Mouse (Mus musculus) forebrain, embryonic 11.5 days (tissue): Measurements from ENCODE around the gene Fkbp15. TPM values are rescaled to one million over a fixed set of nuclear protein-coding genes. Genes with fewer than 3 reads are reported as not detected.

ENCODE experiments used
- ATAC-seq: fragments of 200-750 bp; cut with Nextera tagmentation; replicated peaks from 2 replicates; pipeline ENCODE4 v1.8.0; 2017; ENCODE audit warnings: moderate TSS enrichment; ENCODE audit not compliant: low FRiP score
- DNase-seq: peaks from one replicate; pipeline ENCODE4 v3.0.0-alpha.2; 2017; ENCODE audit warnings: low spot score
- H3K27ac ChIP-seq: fragments of 300-500 bp; sonication (generic); 2 replicates; pipeline ENCODE4 v1.5.1; 2014; ENCODE audit warnings: low read depth, low read length
- H3K27me3 ChIP-seq: fragments of 300-500 bp; sonication (generic); 2 replicates; pipeline ENCODE4 v1.6.1; 2014; ENCODE audit warnings: mild to moderate bottlenecking, low read length, mixed read lengths; ENCODE audit not compliant: control insufficient read depth, insufficient read depth
- H3K36me3 ChIP-seq: fragments of 300-500 bp; sonication (generic); 2 replicates; pipeline ENCODE4 v1.6.1; 2014; ENCODE audit warnings: mild to moderate bottlenecking, low read length, moderate library complexity, mixed read lengths; ENCODE audit not compliant: control insufficient read depth, insufficient read depth
- H3K4me1 ChIP-seq: fragments of 300-500 bp; sonication (generic); replicated peaks from 2 replicates; pipeline ENCODE4 v1.6.1; 2014; ENCODE audit warnings: low read length, mixed read lengths; ENCODE audit not compliant: control insufficient read depth, insufficient read depth
- H3K4me2 ChIP-seq: fragments of 300-500 bp; sonication (generic); 2 replicates; pipeline ENCODE4 v1.6.1; 2014; ENCODE audit warnings: low read depth, mild to moderate bottlenecking, low read length, moderate library complexity, mixed read lengths; ENCODE audit not compliant: severe bottlenecking
- H3K4me3 ChIP-seq: fragments of 300-500 bp; sonication (generic); 2 replicates; pipeline ENCODE4 v1.5.1; 2014; ENCODE audit warnings: low read depth, low read length
- H3K9ac ChIP-seq: fragments of 300-500 bp; sonication (generic); 2 replicates; pipeline ENCODE4 v1.6.1; 2014; ENCODE audit warnings: low read length
- H3K9me3 ChIP-seq: fragments of 300-500 bp; sonication (generic); 2 replicates; pipeline ENCODE4 v1.6.1; 2016; ENCODE audit warnings: low read length, mixed read lengths; ENCODE audit not compliant: control insufficient read depth
- WGBS: fragments of 180-500 bp; shearing (Covaris S2); extraction: QIAGEN DNeasy Blood & Tissue Kit; methylation state at CpG from one replicate; pipeline ENCODE4 v1.1.7; 2014; 5-methylcytosine and 5-hydroxymethylcytosine counted together
- polyA plus RNA-seq: library from polyadenylated mRNA; unstranded; fragments of >200 nt; fragmentation: Nextera tagmentation; extraction: Ambion mirVana; gene quantifications from 2 replicates; pipeline ENCODE4 v1.2.1, GENCODE M21; 2014

Gene Fkbp15
- polyA plus RNA-seq, 1 experiment from 2014 or later = 23.4 TPM

DNA sequence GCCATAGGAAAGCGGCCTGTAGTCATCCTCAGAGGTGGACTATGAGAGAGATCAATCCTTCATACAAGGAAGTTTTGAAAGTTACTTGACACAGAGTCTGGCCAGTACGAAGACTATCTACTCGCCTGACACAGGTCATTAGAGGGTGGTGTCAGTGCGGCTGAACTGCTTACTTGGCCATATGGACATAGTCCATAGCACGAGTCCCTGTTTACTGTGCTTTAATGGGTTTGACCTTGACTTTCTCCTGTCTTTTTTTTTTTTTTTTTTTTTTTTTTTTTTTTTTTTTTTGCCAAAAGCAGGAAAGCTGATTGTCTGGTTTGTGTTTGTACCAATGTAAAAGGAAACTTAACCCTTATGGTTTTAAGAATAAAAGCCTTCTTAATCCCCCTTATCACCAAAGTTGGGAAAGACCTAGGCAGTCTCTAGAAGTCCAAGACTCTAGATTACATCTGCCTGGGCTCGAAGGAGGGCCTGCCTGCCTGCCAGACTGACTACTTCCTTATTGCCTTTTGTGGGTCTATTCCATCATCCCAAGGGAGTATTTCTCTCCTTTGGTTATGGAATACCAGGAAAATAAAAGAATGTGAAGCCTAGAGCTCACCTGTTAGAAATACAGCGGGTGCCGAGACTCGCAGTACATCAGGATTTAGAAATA lies 19.5 kb upstream of the Fkbp15 start:
- no peak overlapping the region for H3K4me2 ChIP-seq

DNA sequence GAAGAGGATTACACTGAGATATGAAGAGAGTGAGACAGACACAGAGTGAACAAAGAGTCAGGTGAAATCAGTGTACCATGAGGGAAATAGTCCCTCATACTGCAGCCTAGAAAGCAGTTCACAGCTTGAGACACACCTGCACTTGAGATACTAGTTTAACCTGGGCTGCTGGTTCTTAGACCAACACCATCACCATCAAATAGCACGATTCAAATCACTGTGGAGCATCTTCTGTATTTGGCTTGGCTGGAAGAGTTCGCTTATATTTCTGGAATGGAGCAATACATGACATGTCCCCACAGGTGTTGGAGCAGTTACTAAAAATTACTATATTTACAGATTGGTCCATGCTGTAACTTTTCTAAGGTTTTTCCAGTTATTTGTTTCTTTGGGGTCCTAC lies 15.8 kb upstream of the Fkbp15 start:
- Histone ChIP-seq H3K27me3 (no peaks in the 10 kb centered on the region), H3K9ac (no peak overlapping the region), H3K9me3 (no peaks in the 10 kb centered on the region), H3K4me2 (no peak overlapping the region), H3K4me1 (no peaks in the 10 kb centered on the region; the same call in 1 of the 2 replicates), H3K27ac (no peak overlapping the region), H3K36me3 (no peaks in the 10 kb centered on the region), H3K4me3 (no peak overlapping the region)
- DNase-seq (no peak), ATAC-seq (no peak)
- 90% methylated on average over 2 of the region's 2 CpGs for WGBS

More for the DNA sequence above, 19.5 kb upstream of the Fkbp15 start:
- no peak for ATAC-seq
- Histone ChIP-seq H3K27me3 (no peaks in the 10 kb centered on the region), H3K4me1 (no peaks in the 10 kb centered on the region; the same call in 1 of the 2 replicates), H3K27ac (no peak overlapping the region), H3K9me3 (no peaks in the 10 kb centered on the region), H3K36me3 (no peaks in the 10 kb centered on the region), H3K4me3 (no peak overlapping the region), H3K9ac (no peak overlapping the region)
- DNase-seq = no peak
- 92% methylated on average over 9 of the region's 9 CpGs for WGBS

DNA sequence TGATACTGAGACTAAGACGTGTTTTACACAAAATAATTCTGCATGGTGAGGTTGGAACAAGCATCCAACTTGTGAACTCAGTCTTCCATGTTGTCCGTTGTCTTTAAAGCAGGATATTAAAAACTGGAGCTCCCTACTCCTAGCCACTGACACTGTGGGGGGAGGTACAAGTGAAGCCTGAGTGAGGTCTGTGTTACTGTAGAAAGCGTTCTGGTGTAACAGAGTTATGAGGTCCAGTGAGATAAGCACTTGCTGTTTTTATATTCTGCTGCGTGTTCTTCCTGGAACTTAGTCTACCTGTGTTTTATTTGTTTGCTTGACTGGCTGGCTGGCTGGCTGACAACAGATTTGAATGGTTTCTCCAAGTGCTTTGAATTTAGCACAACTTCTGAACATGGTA lies 14.0 kb upstream of the Fkbp15 start:
- no peaks in the 10 kb centered on the region for H3K9me3 ChIP-seq
- no peak overlapping the region for H3K4me2 ChIP-seq
- H3K9ac ChIP-seq = no peak overlapping the region
- H3K27me3 ChIP-seq = no peaks in the 10 kb centered on the region
- H3K4me1 ChIP-seq = no peaks in the 10 kb centered on the region; the same call in 1 of the 2 replicates
- H3K4me3 ChIP-seq = no peak overlapping the region
- H3K36me3 ChIP-seq = no peaks in the 10 kb centered on the region
- no peak for ATAC-seq
- no peak overlapping the region for H3K27ac ChIP-seq
- no peak for DNase-seq
- 89% methylated on average over 4 of the region's 4 CpGs for WGBS

DNA sequence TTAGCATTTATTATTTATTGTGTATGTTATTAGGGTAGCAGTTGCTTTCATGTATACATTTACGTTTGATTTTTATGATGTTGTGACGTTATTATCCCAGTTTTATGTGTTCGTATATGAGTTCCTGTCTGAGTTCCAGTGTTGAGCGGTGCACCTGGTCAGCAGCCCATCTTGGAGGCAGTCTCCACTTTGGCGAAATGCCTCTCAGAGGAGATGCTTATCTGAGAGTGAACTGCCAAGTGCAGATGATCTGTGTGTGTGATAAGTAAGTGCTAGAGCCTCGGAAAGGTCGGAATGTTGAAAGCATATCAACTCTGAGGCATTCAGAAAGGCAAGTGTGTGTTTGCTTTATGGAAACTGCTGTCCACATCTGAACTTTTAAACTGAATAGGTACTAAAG lies 13.3 kb upstream of the Fkbp15 start:
- H3K27me3 ChIP-seq = no peaks in the 10 kb centered on the region
- no peaks in the 10 kb centered on the region for H3K36me3 ChIP-seq
- no peaks in the 10 kb centered on the region; the same call in 1 of the 2 replicates for H3K4me1 ChIP-seq
- ATAC-seq (no peak), DNase-seq (no peak)
- H3K4me2 ChIP-seq = no peak overlapping the region
- H3K9ac ChIP-seq = no peak overlapping the region
- H3K4me3 ChIP-seq = no peak overlapping the region
- no peak overlapping the region for H3K27ac ChIP-seq
- no peaks in the 10 kb centered on the region for H3K9me3 ChIP-seq
- WGBS = 91% methylated on average over 7 of the region's 7 CpGs

DNA sequence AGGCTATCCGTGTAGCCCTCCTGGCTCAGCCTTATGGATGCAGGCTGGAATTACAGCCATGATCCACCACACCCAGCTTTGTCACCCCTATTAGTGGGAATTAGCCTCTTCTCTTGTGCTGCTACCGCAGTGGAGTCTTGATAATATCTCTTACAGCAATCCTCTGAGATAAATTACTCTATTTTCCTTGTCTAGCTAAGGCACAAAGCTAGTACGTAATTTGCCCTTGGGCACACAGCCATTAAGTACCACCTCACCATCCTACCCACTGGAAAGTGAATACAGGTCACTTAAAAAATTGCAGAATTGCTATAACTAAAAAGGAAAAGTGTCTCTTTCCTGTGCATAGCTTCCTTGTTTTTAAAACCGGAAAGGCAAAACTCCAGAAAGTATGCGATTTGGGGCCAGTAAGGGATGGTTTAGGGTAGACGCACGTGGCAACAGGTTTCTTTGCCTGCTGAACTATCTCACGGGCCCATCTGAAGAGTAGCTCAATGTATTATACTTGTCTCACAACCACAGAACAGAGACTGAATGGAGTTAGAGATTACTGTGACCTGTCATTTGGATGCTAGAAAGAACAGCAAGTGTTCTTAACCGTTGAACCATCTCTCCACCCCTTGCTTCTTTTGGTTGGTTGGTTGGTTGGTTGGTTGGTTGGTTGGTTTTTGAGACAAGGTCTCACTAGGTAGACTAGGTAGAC lies 12.6 kb upstream of the Fkbp15 start:
- no peaks in the 10 kb centered on the region for H3K27me3 ChIP-seq
- H3K9me3 ChIP-seq = no peaks in the 10 kb centered on the region
- no peaks in the 10 kb centered on the region for H3K36me3 ChIP-seq
- H3K27ac ChIP-seq = no peak overlapping the region
- DNase-seq (no peak), ATAC-seq (no peak)
- no peaks in the 10 kb centered on the region for H3K4me1 ChIP-seq
- H3K4me2 ChIP-seq = no peak overlapping the region
- H3K9ac ChIP-seq = no peak overlapping the region
- H3K4me3 ChIP-seq = no peak overlapping the region
- WGBS = 85% methylated on average over 9 of the region's 9 CpGs

DNA sequence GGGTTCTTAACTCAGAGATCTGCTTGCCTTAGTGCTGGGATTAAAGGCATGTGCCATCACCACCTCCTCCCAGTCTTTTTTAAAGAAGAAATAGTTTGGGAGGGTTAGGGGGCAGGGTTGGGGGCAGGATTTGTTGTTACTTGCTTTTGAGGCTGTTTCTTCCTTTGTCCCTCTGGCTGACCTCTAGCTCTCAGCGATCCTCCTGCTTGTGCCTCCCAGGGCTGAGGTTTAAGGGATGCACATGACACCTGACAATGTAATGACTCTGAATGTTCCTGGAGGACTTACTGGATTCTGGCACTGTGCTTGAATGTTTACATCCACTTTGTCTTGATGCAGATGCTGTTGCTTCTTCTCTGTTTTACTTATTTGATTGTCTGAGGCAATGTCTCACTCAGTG lies 12.1 kb upstream of the Fkbp15 start:
- 5% methylated on average over 1 of the region's 1 CpGs for WGBS
- ATAC-seq (no peak), DNase-seq (no peak)
- H3K27ac ChIP-seq = no peak overlapping the region
- H3K4me1 ChIP-seq = no peaks in the 10 kb centered on the region
- no peak overlapping the region for H3K4me3 ChIP-seq
- H3K9me3 ChIP-seq = no peaks in the 10 kb centered on the region
- no peaks in the 10 kb centered on the region for H3K36me3 ChIP-seq
- H3K27me3 ChIP-seq = no peaks in the 10 kb centered on the region
- no peak overlapping the region for H3K4me2 ChIP-seq
- no peak overlapping the region for H3K9ac ChIP-seq

DNA sequence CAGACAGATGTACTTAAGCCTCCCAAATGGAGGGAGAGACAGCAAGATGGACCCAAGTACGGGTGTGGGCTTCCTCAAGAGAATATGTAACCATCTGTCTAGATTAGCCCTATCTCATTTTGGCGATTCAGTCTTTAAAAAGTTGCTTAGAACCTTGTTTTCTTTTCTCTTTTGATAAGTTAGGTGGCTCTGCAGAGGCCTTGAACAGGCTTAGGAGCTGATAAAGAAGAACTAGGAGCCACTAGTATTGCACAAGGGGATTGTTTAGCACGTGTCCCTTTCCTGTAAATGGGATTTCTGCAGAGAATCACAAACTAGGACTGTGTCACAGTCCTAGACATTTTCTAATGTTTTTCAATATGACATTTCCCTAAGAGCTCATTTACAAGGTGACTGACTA lies 8.7 kb upstream of the Fkbp15 start:
- 81% methylated on average over 3 of the region's 3 CpGs for WGBS

DNA sequence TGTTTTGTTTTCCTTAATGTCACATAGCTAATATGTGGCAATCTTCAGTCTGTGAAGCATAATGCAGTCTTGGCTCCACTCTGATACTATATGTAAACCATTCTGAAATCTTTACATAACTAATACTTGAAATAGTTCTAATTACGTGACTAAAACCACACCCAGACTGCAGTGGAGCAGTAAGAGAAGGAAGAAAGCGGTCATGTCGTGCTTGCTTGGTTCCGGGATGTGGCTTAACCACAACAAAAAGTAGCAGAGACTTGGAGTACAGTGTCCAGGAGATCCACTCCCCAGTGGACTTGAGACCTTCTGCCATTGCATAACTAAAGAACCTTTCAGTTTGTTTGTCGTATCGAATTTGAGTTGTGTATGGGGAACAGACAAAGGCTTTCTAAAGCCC lies 7.2 kb upstream of the Fkbp15 start:
- no peak for DNase-seq
- Histone ChIP-seq H3K27me3 (no peaks in the 10 kb centered on the region), H3K27ac (no peak overlapping the region), H3K9me3 (no peaks in the 10 kb centered on the region), H3K4me2 (no peak overlapping the region), H3K4me3 (no peak overlapping the region), H3K9ac (no peak overlapping the region), H3K36me3 (no peaks in the 10 kb centered on the region), H3K4me1 (no peaks in the 10 kb centered on the region)
- WGBS = 95% methylated on average over 6 of the region's 6 CpGs
- ATAC-seq = no peak

More for the DNA sequence above, 8.7 kb upstream of the Fkbp15 start:
- no peak for DNase-seq
- H3K27ac ChIP-seq = no peak overlapping the region
- no peaks in the 10 kb centered on the region for H3K4me1 ChIP-seq
- H3K4me3 ChIP-seq = no peak overlapping the region
- no peaks in the 10 kb centered on the region for H3K27me3 ChIP-seq
- no peaks in the 10 kb centered on the region for H3K36me3 ChIP-seq
- no peaks in the 10 kb centered on the region for H3K9me3 ChIP-seq
- no peak overlapping the region for H3K9ac ChIP-seq
- no peak overlapping the region for H3K4me2 ChIP-seq
- no peak for ATAC-seq

DNA sequence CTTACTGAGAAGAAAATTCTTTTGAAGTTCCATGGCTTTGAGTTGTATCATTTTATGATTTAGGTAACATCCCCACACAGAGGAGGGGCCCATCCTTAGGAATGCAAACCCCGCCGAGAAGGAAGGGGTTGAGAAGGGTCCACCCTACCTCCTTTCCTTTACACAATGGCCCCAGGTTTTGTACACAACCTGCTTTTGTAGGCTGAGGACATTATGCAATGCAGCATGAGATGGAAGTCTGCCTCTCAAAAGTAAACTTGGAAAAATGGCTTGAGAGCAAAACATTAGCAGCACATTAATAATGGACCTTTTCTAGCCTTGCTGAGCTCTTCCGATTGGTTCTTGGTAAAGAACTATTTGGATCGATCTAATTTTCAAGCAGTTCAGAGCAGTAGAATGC lies 5.9 kb upstream of the Fkbp15 start:
- no peak for DNase-seq
- no peak overlapping the region for H3K27ac ChIP-seq
- ATAC-seq = no peak
- no peak overlapping the region for H3K4me2 ChIP-seq
- no peak overlapping the region for H3K9ac ChIP-seq
- 0 out of 2 replicates have a peak, but pooled peaks cover 2% of the 10 kb centered on the region for H3K4me1 ChIP-seq
- H3K27me3 ChIP-seq = no peaks in the 10 kb centered on the region
- H3K36me3 ChIP-seq = no peaks in the 10 kb centered on the region
- 87% methylated on average over 4 of the region's 4 CpGs for WGBS
- H3K4me3 ChIP-seq = no peak overlapping the region
- H3K9me3 ChIP-seq = no peaks in the 10 kb centered on the region
